Mouse (Mus musculus) spleen, adult 2 months (tissue): ENCODE results near the gene Tsc22d1. TPM values are rescaled to one million over a fixed set of nuclear protein-coding genes. Genes with fewer than 3 reads are reported as not detected.

Experiments used
- DNase-seq, 2 experiments: peaks; one replicate each; pipeline versions ENCODE4 v3.0.0 to v3.0.0-alpha.2; 2012 to 2021; ENCODE audit warnings: low spot score in 2 of 2, low read depth in 1 of 2
- H3K27ac ChIP-seq: fragments of 200-500 bp; 2 replicates; pipeline ENCODE4 v1.5.1; 2012; ENCODE audit warnings: low read length, inconsistent platforms; ENCODE audit not compliant: insufficient read depth
- H3K27me3 ChIP-seq: fragments of 200-500 bp; 2 replicates; pipeline ENCODE4 v1.6.1; 2012; ENCODE audit warnings: mild to moderate bottlenecking, moderate library complexity, low read length, inconsistent platforms; ENCODE audit not compliant: control insufficient read depth, insufficient read depth
- H3K36me3 ChIP-seq: fragments of 200-500 bp; 2 replicates; pipeline ENCODE4 v1.6.1; 2012; ENCODE audit warnings: mild to moderate bottlenecking, low read length, inconsistent platforms; ENCODE audit not compliant: control insufficient read depth, insufficient read depth
- H3K4me1 ChIP-seq: fragments of 200-500 bp; 2 replicates; pipeline ENCODE4 v1.6.1; 2011; ENCODE audit warnings: inconsistent platforms; ENCODE audit not compliant: control insufficient read depth, insufficient read depth, insufficient read length
- H3K4me3 ChIP-seq: fragments of 200-500 bp; 2 replicates; pipeline ENCODE4 v1.5.1; 2011; ENCODE audit warnings: mild to moderate bottlenecking, inconsistent platforms; ENCODE audit not compliant: insufficient read depth, insufficient read length; ENCODE audit errors: extremely low read depth
- CTCF ChIP-seq: fragments of 200-500 bp; IDR thresholded peaks from 2 replicates; pipeline ENCODE4 v1.5.1; 2011; ENCODE audit warnings: mild to moderate bottlenecking, inconsistent platforms; ENCODE audit not compliant: insufficient read depth, insufficient read length, insufficient replicate concordance; ENCODE audit errors: extremely low read depth
- POLR2A ChIP-seq: fragments of 200-500 bp; IDR thresholded peaks from 2 replicates; pipeline ENCODE4 v1.6.1; 2011; ENCODE audit warnings: low read depth, low read length, inconsistent platforms
- WGBS: fragments of 180-500 bp; shearing (Covaris S2); methylation state at CpG from one replicate; pipeline ENCODE4 v1.1.7; 2018; 5-methylcytosine and 5-hydroxymethylcytosine counted together
- polyA plus RNA-seq: library from polyadenylated mRNA; depleted of rRNA; stranded (reverse); fragments of >200 nt; gene quantifications from 2 replicates; pipeline ENCODE4 v1.2.3, GENCODE M21; 2012

The Tsc22d1 gene
- polyA plus RNA-seq, 1 experiment = 82.9 TPM

DNA sequence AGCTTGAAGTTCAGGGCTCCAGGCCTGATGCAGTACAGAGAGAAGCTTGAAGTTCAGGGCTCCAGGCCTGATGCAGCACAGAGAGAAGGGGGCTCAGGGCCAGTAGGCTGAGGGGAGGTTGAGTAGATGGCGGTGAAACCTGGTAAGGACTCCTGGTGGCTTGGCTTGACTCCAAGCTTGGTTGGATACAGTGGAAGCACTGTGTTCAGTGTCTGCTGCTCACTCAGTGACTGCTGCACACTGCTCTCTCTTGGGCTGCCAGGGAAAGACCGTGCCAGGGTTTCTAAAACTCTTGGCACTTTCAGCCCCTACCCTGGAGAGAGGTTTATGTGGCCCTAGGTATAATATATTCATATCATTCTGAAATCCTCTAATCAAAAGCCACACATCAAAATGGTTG, 74.4 kb downstream of the Tsc22d1 start:
- WGBS = 93% methylated on average over 2 of the region's 2 CpGs
- no peak for DNase-seq
- Histone ChIP-seq H3K27me3 (no peaks in the 10 kb centered on the region), H3K4me3 (no peak overlapping the region), H3K36me3 (no peaks in the 10 kb centered on the region), H3K27ac (no peak overlapping the region), H3K4me1 (no peaks in the 10 kb centered on the region)
- TF ChIP-seq POLR2A = no peak
- no peak for TF ChIP-seq CTCF

DNA sequence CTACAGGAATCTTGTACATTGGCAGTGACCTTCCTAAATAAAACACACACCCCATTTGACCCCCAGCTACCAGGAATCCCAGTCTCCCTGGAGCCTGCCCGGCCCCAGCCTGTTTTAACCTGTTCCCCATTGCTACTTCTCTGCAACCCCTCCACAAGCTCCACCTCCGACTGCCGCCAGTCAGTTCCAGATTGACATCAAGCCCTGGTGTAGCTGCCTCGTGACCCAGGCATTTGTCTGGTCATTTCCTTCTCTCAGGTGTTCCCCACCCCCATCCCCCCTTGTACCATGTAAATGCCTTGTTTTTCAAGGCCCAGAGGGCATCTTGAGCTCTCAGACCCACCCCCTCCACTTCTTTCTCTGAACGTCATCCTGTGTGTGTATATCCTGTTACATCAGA, 80.3 kb downstream of the Tsc22d1 start:
- no peaks in the 10 kb centered on the region for H3K27me3 ChIP-seq
- H3K36me3 ChIP-seq = no peaks in the 10 kb centered on the region
- H3K27ac ChIP-seq = no peak overlapping the region
- no peak for TF ChIP-seq CTCF
- no peak for TF ChIP-seq POLR2A
- H3K4me1 ChIP-seq = no peaks in the 10 kb centered on the region
- no peak overlapping the region for H3K4me3 ChIP-seq
- WGBS = 59% methylated on average over 5 of the region's 5 CpGs
- no peak for DNase-seq

DNA sequence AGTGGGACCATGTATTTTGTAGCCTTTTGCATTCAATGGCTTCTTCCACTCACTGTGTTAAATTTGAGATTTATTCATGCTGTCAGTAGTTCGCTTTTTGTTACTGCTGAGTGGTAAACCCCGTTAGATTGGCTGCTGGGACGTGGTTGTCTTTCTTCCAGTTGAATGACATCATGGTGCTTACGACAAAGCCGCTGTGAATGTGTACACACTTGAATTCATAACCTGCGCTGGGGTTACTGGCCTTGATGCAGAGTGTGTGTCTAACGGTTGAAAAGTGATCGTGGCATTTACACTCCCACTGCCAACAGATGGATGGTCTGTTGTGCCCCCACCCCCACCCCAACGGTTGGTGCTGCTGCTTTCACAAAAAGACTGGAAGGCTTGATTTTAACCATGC, 82.4 kb downstream of the Tsc22d1 start:
- no peak for DNase-seq

DNA sequence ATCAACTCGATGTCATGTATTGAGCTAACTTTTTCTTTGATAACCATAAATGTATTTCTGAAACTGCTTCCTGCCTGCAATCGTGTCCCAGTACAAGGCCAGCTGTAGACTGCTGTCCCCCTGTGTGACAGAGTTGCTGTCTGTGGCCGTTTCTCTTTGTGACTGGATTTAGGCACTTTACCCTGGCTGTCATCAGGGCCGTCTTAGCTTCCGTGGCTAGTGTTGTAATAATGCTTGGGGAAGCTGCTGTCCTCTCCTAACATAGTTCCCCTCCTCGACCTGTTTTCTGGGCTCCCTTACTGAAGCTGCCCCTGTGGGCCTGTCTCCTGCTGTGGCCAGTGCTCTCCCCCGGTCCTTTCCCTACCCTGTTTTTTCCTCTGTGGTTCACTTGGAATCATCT, 83.4 kb downstream of the Tsc22d1 start:
- Histone ChIP-seq H3K4me3 (no peak overlapping the region), H3K27me3 (no peaks in the 10 kb centered on the region), H3K27ac (no peak overlapping the region), H3K36me3 (no peaks in the 10 kb centered on the region), H3K4me1 (no peaks in the 10 kb centered on the region)
- WGBS = 54% methylated on average over 7 of the region's 7 CpGs
- no peak for DNase-seq
- no peak for TF ChIP-seq CTCF
- no peak for TF ChIP-seq POLR2A

More for the DNA sequence above, 82.4 kb downstream of the Tsc22d1 start:
- WGBS = 87% methylated on average over 9 of the region's 9 CpGs
- Histone ChIP-seq H3K36me3 (no peaks in the 10 kb centered on the region), H3K27ac (no peak overlapping the region), H3K4me1 (no peaks in the 10 kb centered on the region), H3K27me3 (no peaks in the 10 kb centered on the region), H3K4me3 (no peak overlapping the region)
- TF ChIP-seq POLR2A (no peak), CTCF (no peak)

DNA sequence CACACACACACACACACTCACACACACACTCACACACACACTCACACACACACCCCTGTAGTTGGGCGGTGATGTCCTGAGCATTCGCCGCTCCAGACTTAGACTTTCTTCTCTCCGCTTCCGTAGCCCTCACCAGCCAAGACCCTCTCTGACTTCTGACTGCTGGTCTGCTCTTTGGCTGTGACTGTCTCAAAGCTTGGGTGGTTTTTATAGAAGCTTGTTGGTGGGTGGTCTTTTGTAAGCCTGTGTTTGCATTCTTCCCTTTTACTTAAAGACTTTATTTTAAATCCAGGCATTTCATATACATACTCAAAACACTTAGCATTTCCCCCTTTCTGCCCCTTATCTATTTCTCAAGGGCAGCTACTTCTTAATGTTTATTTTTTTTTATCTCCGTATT, 84.7 kb downstream of the Tsc22d1 start:
- no peak for DNase-seq
- no peaks in the 10 kb centered on the region for H3K36me3 ChIP-seq
- 94% methylated on average over 6 of the region's 6 CpGs for WGBS
- H3K4me3 ChIP-seq = no peak overlapping the region
- no peak for TF ChIP-seq POLR2A
- TF ChIP-seq CTCF = no peak
- no peaks in the 10 kb centered on the region for H3K27me3 ChIP-seq
- no peaks in the 10 kb centered on the region for H3K4me1 ChIP-seq
- H3K27ac ChIP-seq = no peak overlapping the region

DNA sequence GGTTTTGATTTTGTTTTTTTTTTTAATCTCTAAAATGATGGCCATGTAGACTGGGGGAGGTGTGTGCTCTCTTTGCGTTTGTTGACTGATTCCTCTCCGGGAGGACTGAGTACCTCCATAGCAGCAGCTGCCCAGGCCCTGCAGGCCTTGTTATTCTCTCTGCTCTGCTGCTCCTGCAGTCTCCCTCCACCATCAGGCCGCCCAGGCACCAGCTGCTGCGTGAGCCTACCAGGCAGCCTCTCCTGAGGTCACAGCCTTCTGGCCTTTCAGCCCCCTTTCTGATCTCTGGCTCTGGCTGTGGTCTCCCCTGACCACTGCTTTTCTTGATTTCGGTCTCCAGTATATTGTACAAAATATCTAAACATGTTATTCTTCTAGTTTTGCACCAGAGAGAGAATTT, 85.3 kb downstream of the Tsc22d1 start:
- Histone ChIP-seq H3K4me1 (no peaks in the 10 kb centered on the region), H3K4me3 (no peak overlapping the region), H3K36me3 (no peaks in the 10 kb centered on the region), H3K27ac (no peak overlapping the region), H3K27me3 (no peaks in the 10 kb centered on the region)
- no peak for DNase-seq
- TF ChIP-seq POLR2A (no peak), CTCF (no peak)
- WGBS = 88% methylated on average over 5 of the region's 5 CpGs

DNA sequence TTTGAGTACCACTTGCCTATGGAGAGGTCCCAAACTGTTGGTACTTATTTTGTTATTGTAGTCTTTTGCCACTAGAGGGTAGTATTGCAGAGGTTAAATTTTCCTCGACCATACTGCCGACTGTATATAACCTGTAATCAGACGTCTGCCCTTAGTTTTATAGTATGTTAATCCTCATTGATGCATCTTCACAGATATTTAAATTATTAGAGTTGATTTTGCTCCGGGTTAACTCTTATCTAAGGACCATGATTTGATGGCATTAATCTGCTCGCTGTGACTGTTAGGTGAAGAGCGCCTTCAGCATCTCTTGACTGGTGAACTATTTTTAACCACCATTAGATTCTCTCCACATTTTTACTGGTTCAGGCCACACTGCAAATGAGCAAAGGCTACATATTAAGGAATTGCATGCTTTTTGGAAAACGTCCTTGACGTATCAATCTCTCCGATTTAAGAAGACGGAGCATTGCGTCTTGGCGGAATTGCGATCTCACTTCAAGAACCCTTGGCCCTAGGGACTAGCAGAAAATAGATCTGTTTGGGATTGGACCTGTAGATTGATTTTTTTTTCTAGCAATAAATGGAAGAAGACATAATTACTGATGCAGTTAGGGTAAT, 88.6 kb downstream of the Tsc22d1 start:
- no peak overlapping the region for H3K4me3 ChIP-seq
- WGBS = 18% methylated on average over 13 of the region's 13 CpGs
- peaks cover 5% of the 10 kb centered on the region for H3K4me1 ChIP-seq
- TF ChIP-seq POLR2A = no peak
- no peak for TF ChIP-seq CTCF
- DNase-seq = peak in 1 of 2 experiments; percentile 49
- no peaks in the 10 kb centered on the region for H3K27me3 ChIP-seq
- no peak overlapping the region for H3K27ac ChIP-seq
- no peaks in the 10 kb centered on the region for H3K36me3 ChIP-seq
